Mouse (Mus musculus) thymus, adult 2 months (tissue): ENCODE measurements at regions not wholly inside any gene's neighbourhood (a gene's known extent, or its start where the extent isn't known, plus 50 kb on each side); places are given as distances from the start of the nearest gene placed in this dataset.

Experiments used
- DNase-seq: peaks from one replicate; pipeline ENCODE4 v3.0.0; 2021
- H3K27ac ChIP-seq: fragments of 200-500 bp; 2 replicates; pipeline ENCODE4 v1.5.1; 2012; ENCODE audit warnings: low read length, control low read depth; ENCODE audit not compliant: control insufficient read depth, insufficient read depth
- H3K27me3 ChIP-seq: fragments of 200-500 bp; 2 replicates; pipeline ENCODE4 v1.6.1; 2012; ENCODE audit warnings: mild to moderate bottlenecking, low read length, moderate library complexity, mixed read lengths; ENCODE audit not compliant: control insufficient read depth, insufficient read depth
- H3K36me3 ChIP-seq: fragments of 200-500 bp; 2 replicates; pipeline ENCODE4 v1.6.1; 2012; ENCODE audit warnings: mild to moderate bottlenecking, low read length, moderate library complexity; ENCODE audit not compliant: control insufficient read depth, insufficient read depth
- H3K4me1 ChIP-seq: fragments of 200-500 bp; replicated peaks from 2 replicates; pipeline ENCODE4 v1.6.1; 2012; ENCODE audit warnings: low read length; ENCODE audit not compliant: control insufficient read depth, insufficient read depth
- H3K4me3 ChIP-seq: fragments of 200-500 bp; 2 replicates; pipeline ENCODE4 v1.5.1; 2012; ENCODE audit warnings: mild to moderate bottlenecking, low read length, control low read depth, moderate library complexity; ENCODE audit not compliant: control insufficient read depth, insufficient read depth
- CTCF ChIP-seq: fragments of 200-500 bp; IDR thresholded peaks from 2 replicates; pipeline ENCODE4 v1.5.1; 2012; ENCODE audit warnings: mild to moderate bottlenecking, control low read depth, low read length, moderate library complexity, borderline replicate concordance; ENCODE audit not compliant: control insufficient read depth, poor library complexity, insufficient read depth; ENCODE audit errors: extremely low read depth
- POLR2A ChIP-seq: fragments of 200-500 bp; IDR thresholded peaks from 2 replicates; pipeline ENCODE4 v1.6.1; 2012; ENCODE audit warnings: mild to moderate bottlenecking, low read length, control low read depth, moderate library complexity; ENCODE audit not compliant: control insufficient read depth, poor library complexity, insufficient read depth; ENCODE audit errors: extremely low read depth
- WGBS: fragments of 180-500 bp; shearing (Covaris S2); methylation state at CpG from one replicate; pipeline ENCODE4 v1.1.7; 2018; 5-methylcytosine and 5-hydroxymethylcytosine counted together

DNA sequence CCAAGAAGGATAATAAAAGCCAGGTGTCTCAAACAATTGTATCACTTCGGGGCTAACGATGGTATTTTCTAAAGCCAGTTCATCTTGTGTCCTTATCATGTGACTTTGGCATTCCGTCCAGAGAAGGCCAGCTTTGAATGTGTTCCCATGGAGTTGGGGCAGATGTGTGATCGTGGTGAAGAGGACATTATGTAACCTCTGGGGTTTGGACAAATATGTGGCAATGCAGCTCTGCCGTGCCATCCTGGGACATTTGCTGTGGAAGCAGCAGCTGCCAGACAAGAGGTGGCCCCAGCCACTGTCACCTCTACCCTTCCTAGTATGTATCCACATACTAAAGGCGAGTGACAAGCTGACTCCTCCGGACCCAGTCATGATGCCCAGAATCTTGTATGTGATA is 60.8 kb upstream of the Prok2 start:
- Histone ChIP-seq H3K27me3 (no peaks in the 10 kb centered on the region), H3K4me3 (no peak overlapping the region), H3K27ac (no peak overlapping the region), H3K36me3 (no peaks in the 10 kb centered on the region), H3K4me1 (0 out of 2 replicates have a peak, but pooled peaks cover 2% of the 10 kb centered on the region)
- DNase-seq, result no peak
- WGBS, result 92% methylated on average over 7 of the region's 7 CpGs
- TF ChIP-seq CTCF (no peak), POLR2A (no peak)

DNA sequence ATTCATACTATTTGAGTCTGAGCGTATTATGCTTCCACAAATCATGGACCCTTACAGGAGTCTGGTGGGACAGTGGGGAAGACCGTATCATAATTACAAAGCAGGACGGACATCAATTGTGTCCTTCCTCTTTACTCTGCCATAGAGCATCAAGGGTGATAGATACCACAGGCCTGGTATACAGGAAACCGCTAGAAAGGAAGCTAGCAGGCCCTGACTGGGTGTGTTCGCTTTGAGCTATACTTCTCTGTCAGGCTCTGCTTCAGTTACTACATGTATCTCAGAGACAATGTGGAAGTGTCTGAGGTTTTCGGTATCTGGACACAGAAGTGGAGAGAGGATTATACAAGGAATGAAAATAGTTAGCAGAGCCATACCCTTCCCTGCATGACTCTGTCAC is 59.0 kb upstream of the Prok2 start:
- Histone ChIP-seq H3K4me3 (no peak overlapping the region), H3K27ac (no peak overlapping the region), H3K27me3 (no peaks in the 10 kb centered on the region), H3K4me1 (0 out of 2 replicates have a peak, but pooled peaks cover 2% of the 10 kb centered on the region), H3K36me3 (no peaks in the 10 kb centered on the region)
- 5% methylated on average over 6 of the region's 6 CpGs for WGBS
- no peak for DNase-seq
- TF ChIP-seq POLR2A, result no peak
- no peak for TF ChIP-seq CTCF

DNA sequence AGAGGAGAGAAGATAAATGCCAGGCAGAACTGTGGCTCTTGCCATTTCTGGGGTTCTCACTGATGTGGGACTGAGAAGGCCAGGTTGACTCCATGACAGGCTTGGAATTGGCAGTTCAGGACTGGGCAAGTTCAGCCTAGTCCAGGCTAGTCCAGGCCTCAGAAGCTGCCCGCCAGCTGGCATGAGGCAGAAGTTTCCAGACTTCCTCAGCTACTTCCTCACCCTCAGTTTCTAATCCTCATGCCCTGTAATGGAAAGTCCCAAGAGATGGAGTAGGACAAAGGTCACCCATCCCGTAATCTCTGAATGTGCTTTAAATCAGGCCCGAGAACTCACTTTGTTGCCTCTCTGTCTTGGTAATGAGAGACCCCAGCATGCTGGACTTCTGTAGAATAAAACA is 58.6 kb upstream of the Prok2 start:
- Histone ChIP-seq H3K27ac (no peak overlapping the region), H3K4me3 (no peak overlapping the region), H3K36me3 (no peaks in the 10 kb centered on the region), H3K4me1 (0 out of 2 replicates have a peak, but pooled peaks cover 2% of the 10 kb centered on the region), H3K27me3 (no peaks in the 10 kb centered on the region)
- DNase-seq, result no peak
- 74% methylated on average over 3 of the region's 3 CpGs for WGBS
- TF ChIP-seq CTCF (no peak), POLR2A (no peak)

DNA sequence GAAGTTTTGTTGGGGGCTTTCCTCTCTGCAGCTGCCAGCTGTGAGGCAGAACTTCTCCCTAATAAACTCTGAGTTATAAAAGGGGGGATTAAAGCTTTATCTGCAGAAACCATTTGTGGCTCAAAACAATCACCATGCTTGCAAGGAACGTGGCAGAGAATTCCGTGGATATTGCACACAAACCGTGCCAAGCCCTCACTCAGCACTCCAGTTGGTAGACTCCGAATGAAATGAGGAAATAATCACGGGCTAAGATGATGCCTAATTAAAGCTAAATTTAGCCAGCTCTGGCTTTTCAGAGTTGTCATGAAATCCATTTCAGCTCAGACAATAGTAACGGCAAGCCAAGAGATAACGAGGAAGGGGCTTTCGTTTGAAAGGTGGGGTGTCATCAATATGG is 58.1 kb upstream of the Prok2 start:
- 79% methylated on average over 8 of the region's 8 CpGs for WGBS
- H3K4me3 ChIP-seq, result no peak overlapping the region
- DNase-seq, result no peak
- 0 out of 2 replicates have a peak, but pooled peaks cover 2% of the 10 kb centered on the region for H3K4me1 ChIP-seq
- H3K36me3 ChIP-seq, result no peaks in the 10 kb centered on the region
- no peaks in the 10 kb centered on the region for H3K27me3 ChIP-seq
- no peak overlapping the region for H3K27ac ChIP-seq
- no peak for TF ChIP-seq CTCF

DNA sequence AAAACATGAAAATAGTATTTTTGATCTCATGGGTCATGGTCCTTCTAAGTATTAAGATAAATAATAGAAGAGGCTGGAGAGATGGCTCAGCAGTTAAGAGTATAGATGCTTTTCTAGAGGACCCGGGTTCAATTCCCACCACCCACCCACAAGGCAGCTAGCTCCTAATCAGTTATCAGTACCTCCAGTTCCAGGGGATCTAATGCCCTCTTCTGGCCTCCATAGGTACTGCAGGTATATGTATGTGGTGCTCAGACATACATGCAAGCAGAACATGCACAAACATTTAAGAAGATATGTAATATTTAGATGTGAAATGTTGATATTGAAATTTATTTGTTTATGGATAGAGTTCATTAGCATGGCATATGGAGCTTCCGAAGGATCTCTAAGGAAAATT is 56.8 kb upstream of the Prok2 start:
- Histone ChIP-seq H3K27me3 (no peaks in the 10 kb centered on the region), H3K36me3 (no peaks in the 10 kb centered on the region), H3K4me3 (no peak overlapping the region), H3K27ac (no peak overlapping the region), H3K4me1 (0 out of 2 replicates have a peak, but pooled peaks cover 2% of the 10 kb centered on the region)
- peak; percentile 58 for DNase-seq
- no peak for TF ChIP-seq CTCF
- TF ChIP-seq POLR2A, result no peak
- WGBS, result 86% methylated on average over 2 of the region's 2 CpGs
